Mouse (Mus musculus) layer of hippocampus, adult 11-12 months (tissue): ENCODE results near the gene Eef1akmt1.
A peak's percentile ranks its signal among the peaks of the same experiment; 100 is the strongest.

Experiments
- DNase-seq: peaks from one replicate; pipeline ENCODE4 v3.0.0; 2022; ENCODE audit warnings: low spot score

The Eef1akmt1 gene

DNA sequence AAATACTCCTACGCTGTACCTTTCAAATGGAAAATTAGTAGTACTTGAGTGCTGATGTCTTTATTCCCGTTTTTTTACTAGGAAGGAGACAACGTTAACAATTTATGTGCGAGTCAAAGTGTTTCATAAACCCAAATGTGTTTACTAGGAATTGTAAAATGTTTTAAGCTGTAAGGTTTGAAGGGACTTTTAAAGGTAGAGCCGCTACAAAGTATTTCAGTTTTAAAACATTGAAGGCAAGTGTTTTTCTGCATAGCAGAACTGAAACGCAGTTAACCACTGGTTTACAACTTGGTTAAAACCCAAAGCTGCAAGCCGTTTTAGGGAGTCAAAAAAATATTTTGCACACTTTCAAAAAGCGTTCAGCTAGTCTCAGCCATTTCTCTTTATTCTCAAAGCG, 47.6 kb downstream of the Eef1akmt1 start:
- DNase-seq: no peak

GRCm38 (mm10) chr14:57517001-57517400, 54.4 kb downstream of the Eef1akmt1 start:
- no peak for DNase-seq

- no peak for DNase-seq
Observed at GRCm38 (mm10) chr14:57515156-57515762, 56.2 kb downstream of the Eef1akmt1 start.

DNA sequence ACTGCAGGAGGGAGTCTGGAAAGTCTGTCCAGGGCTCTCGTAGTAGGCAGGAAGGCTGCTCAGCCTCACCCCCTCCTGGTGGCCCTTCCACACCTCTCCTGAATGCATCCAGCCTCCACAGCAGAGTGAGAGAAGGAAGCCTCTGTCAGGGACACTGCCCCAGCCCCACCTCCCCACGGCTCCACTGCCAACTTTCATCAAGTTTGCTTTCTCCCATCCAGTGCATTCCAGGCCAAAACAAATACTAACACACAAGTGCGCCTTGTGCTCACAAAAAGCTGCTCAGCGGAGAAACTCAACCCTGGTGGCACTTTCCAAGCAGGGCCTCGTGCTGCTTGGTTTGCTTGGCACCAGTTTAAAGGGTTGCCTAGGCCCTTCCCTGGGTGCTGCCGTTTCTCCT, 61.9 kb downstream of the Eef1akmt1 start:
- DNase-seq: peak; percentile 20

DNA sequence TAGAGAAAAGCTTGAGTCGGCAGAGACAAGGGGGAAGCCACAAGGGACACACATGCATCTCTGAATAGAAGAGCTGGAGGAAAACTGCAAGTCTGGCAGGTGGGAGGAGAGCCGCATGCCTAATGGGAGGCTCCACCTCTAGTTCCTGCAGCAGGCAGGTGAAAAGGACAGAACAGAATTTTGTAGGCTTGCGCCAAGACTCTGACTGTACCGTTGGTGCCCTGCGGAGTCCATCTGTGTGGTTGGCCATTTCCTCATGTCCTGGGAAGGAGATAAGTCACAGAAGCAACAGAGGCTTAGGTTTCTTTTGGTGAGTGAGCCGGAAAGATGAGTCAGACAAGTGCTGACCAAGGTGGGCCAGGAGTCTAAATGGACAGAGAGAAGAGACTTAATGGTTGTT, 67.7 kb downstream of the Eef1akmt1 start:
- no peak for DNase-seq
